Mouse (Mus musculus): ENCODE measurements around the gene Ahnak. TPM values are rescaled to one million over a fixed set of nuclear protein-coding genes. Genes with fewer than 3 reads are reported as not detected.
"Not testable (repeated sequence)": the region's sequence is repeated elsewhere in the genome, so short reads cannot be mapped to it uniquely, and the experiment has no call there.

The Ahnak gene
- polyA plus RNA-seq, 1 experiment: 7.5 TPM

DNA sequence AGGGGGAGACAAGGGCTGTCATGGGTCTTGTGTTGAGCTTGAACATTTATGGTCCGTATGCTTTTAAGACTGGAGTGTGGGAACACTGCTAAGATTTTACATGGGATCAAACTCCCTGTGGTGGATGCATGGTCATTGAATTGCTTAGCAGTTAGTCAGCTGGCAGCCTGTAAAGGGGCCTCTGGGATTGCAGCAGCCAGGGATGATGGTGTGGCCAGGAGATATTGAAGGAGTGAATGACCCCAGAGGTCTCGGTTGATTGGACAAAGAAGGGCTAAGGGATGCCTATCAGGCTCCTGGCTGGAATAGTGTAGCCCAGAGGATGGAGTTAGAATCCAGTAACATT lies 93.9 kb downstream of the Ahnak start:
- no peak for DNase-seq (ENCODE audit: extremely low spot score in 1 of 2, low spot score in 1 of 2)

DNA sequence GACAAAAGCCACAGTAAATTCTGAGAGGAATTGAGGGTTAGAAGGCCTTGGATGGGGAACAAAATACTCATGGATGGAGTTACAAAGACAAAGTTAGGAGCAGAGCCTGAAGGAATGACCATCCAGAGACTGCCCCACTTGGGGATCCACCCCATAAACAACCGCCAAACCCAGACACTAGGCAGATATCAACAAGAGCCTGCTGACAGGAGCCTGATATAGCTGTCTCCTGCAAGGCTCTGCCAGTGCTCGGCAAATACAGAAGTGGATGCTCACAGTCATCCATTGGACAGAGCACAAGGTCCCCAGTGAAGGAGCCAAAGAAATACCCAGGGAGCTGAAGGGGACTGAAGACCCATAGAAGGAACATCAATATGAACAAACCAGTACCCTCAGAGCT lies 94.8 kb downstream of the Ahnak start:
- DNase-seq (ENCODE audit: extremely low spot score in 1 of 2, low spot score in 1 of 2): not testable (repeated sequence)

DNA sequence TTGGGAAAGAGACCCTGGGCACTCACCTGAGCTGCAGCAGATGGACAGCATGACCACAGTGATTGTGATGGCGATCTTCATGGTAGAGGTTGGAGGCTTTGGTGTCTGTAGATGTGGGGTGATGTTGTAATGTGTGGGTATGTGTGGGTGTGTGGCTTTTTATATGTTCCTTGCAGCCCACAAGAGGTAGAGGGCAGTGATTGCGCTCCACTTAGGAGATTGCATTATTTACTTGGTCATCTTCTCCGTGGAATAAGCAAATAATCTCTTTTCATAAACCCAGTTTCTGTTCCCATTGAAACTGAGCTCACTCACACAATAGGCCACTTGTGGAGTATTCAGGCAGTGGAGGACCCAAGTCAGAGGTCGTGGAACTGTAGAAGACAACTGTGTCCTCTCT lies 98.7 kb downstream of the Ahnak start, which contains the start of gene Scgb1a1:
Scgb1a1 (minus strand) TSS at position 138 of the 400 bp plus-strand sequence.
- no peak for DNase-seq (ENCODE audit: extremely low spot score in 1 of 2, low spot score in 1 of 2)

DNA sequence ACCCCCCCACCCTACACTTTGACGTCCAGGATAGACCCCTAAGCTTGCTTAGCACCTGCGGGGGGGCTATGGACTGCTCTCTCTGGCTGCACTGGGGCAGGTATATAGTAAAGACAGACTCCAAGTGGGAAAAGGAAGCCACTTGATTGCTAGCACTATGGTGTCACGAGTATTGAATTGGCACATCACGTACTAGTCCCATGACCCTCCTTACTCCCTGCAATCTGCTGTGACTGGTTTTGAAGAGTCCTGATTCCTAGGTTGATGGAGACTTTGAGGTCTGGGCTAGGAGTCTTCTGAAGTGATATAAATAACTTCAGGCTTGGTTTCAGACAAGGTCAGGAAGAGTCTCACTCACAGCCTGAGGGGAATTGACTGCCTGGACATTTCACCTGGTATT lies 101.1 kb downstream of the Ahnak start:
- DNase-seq (ENCODE audit: extremely low spot score in 1 of 2, low spot score in 1 of 2): no peak

DNA sequence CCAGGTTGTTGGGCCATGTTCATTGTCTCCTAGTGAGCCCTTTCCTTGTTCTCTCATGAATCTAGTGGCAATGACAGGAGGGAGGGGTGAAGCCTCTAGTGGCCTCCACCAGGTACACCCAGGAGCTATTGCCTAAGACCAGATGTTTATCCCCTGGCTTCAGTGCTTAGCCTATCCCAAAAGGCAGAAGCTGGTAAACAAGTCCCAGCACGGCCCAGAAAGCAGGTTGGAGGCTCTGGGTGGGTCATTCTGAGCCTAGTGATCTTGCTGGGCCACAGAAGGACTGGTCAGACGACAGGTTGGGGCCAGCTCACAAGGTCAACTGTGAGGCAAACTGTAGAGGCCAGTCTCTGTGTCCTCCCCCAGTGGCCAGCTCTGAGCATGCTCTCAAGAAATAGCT lies 101.6 kb downstream of the Ahnak start:
- no peak for DNase-seq (ENCODE audit: extremely low spot score in 1 of 2, low spot score in 1 of 2)

DNA sequence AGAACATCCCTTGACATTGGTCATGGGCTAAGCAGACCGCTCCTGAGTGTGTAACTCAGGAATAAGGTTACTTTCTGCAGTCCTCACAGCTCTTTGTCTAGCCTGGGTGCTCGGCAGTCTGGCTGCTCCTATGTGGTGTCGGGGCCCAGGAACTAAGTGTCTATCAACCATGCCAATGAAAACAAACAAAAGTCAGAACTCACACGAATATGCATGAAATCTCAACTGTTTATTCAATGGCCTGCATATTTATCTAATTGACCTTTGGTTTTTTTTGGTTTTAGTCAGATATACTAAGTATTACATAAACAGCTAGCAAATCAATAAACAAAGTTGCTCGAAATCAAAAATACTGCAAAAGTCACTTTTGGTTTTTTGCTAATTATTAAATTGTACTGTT lies 106.0 kb downstream of the Ahnak start:
- no peak for DNase-seq (ENCODE audit: extremely low spot score in 1 of 2, low spot score in 1 of 2)

DNA sequence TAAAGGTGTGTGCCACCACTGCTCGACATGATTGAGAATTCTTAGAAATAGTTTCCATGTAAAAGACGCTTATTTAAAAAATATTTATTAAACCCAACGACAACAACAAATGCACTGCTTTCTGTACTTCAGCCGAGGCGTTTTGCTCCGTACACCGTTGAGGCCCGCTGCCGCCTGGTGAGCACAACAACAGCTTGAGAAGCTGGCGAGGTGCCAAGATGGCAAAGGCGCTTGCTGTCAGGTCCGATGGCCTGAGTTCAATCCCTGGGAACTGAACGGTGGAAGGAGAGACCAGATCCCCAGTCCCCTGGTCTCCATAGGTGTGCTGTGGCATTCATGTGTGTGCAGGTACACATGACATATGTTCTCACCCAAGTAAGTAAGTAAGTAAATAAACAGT lies 108.4 kb downstream of the Ahnak start:
- DNase-seq (ENCODE audit: extremely low spot score in 1 of 2, low spot score in 1 of 2): no peak

DNA sequence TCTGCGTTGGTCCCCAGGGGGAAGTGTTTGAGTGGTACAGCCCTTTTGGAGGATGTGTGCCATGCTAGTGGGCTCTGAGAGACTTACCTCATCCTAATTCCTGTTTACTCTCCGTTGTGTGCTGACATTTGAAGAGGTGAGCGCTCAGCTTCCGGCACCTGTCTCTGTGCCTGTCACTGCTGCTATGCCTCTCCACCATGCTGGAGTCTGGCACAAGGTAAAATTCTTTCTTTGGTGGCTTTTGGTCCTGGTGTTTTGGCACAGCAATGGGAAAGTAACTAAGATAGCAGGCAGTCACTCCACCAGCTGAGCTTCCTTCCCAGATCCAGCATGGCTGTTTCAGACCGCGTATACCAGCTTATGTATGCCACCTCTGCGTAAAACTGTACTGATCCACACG lies 110.7 kb downstream of the Ahnak start:
- DNase-seq (ENCODE audit: extremely low spot score in 1 of 2, low spot score in 1 of 2): no peak

DNA sequence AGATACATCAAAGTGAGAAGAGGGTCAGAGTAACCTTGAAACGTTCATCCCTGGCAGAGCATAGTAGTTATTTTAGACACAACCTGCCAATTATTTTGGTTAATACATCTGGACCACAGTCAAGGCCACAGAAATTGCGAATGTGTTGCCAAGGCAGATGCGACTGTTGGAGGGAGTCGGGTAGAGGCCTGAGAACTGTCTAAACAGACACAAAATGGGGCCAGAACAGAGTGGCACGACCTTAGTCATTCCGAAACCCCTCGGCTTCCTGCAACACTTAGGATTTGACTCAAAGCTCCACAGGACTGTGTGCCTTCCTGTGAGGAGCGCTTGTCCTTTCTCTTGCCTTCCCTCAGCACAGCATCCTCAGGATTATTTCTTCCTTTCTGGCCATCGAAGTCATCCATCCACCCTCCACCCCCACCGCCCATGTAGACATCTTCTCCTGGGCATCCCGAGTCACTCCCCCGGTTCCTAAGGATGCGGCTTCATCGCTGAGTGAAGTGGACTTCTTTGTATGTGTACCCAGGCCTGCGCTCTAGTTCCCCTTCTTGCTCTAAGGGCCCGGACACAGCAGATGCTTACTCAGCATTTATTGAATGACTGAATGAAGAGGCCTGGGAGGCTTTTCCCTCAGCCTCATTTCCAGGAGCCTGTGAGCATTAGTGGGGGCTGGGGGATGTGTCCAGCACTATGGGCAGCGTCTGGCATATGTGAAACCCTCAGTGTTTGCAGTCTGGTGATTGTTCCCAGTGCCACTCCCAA lies 111.4 kb downstream of the Ahnak start:
- DNase-seq (ENCODE audit: extremely low spot score in 1 of 2, low spot score in 1 of 2): no peak

DNA sequence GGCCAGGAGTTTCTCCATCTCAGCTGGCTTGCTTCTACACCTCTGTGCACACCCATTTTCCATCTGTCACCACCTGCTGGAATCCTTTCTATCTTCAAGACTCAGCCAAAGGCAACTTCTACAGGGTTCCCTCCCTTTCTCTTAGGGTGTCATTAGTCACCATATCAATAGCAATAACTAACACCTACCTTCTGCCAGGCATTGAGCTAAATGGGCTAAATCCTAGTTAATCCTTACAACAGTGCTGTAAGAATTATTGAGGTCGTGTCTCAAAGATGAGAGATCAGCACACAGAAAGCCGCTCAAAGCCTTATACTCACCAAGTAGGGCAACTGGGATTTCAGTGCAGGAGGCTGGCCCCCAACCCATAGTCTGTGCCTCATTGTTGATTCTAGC lies 112.0 kb downstream of the Ahnak start:
- no peak for DNase-seq (ENCODE audit: extremely low spot score in 1 of 2, low spot score in 1 of 2)

DNA sequence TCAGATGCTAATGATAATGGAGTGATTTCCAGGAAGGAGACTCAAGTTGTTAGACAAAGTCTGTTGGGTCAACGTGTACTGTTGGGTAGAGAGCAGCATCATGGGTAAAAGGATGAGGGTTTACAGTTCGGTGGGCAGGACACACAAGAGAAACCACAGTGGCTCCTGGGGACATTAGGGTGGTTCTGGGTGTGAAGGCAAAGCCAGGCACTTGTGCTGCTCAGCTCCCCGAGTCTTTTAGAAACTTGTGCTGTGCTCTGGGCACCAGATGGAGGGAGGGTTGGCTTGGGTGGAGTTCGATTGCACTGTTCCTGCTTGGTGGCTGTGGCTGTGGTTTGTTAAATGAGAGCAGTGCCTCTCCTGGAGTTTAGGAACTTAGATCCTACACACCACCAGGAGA lies 114.9 kb downstream of the Ahnak start:
- no peak for DNase-seq (ENCODE audit: extremely low spot score in 1 of 2, low spot score in 1 of 2)

DNA sequence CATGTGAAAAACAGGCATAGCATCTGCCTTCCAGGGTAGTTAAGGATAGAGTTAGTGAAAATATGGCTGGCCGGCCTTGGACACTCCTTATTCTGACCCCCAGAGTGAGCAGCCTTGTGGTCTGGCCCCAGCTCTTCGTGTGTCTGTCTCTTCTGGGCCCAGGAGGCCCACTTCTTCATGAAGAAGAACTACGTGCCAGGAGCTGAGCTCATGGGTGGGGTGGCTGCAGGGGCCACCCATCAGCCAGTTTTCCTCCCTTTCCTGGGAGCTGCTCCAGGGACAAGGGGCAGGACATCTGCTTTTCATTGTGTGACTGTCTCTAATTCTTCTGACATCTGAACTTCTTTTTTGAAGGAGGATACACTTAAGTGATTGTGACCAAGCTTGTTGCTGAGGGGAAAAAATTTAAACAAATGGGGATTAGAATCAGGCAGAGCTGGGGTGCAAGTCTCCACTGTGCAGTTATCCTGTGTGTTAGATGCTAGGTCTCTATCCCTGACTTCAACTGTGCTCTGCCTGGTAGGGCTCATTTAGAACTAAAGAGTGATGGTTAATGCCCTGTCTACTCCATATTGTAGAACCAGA lies 116.1 kb downstream of the Ahnak start:
- DNase-seq (ENCODE audit: extremely low spot score in 1 of 2, low spot score in 1 of 2): no peak

DNA sequence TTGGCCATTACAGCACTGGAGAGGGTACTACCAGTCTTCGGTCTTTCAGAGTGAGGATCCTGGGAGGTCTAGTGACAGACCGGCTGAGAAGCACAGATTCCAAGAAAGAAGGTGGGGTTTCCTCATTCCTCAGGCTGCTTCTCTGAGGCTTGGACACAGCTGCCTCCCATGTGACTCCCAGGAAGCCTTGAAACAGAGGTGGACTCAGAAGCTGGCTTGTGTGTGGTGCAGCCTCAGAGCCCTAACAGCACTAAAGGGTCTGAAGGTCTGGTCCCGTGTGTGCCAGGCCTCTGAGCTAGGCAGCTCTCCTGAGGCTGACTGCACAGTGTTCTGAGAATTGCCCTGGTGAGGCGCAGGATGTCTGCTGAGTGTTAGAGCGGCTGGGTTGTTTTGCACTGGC lies 117.0 kb downstream of the Ahnak start:
- DNase-seq (ENCODE audit: extremely low spot score in 1 of 2, low spot score in 1 of 2): no peak

DNA sequence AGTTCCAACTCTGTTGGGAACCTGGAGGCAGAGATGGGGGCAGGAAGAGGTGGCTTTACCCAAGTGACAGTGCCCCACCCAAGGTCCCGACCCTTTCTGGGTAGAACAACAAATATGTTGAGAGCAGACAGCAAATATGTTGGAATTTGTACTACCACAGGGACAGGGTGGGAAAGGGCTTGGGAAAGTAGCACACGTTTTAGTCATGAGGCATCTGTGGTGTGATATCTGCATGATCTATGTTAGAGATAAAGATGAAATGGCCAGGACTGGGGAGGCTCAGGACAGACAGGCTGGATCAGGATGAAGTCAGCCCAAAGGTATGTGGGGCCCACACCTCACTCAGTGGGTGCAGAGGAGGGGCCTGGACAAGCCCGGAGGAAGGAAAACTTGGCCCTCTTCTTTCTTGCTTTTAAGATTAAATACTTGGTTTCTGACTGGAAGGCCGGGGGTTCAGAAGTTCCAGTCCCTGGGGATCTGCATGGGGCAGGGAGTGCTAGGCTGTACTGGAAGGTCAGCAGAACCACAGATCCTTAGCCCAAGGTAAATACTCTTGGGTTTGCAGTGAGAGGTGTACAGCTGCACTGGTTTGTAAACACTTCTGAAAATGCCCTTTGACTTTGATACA lies 117.8 kb downstream of the Ahnak start:
- DNase-seq (ENCODE audit: extremely low spot score in 1 of 2, low spot score in 1 of 2): no peak

DNA sequence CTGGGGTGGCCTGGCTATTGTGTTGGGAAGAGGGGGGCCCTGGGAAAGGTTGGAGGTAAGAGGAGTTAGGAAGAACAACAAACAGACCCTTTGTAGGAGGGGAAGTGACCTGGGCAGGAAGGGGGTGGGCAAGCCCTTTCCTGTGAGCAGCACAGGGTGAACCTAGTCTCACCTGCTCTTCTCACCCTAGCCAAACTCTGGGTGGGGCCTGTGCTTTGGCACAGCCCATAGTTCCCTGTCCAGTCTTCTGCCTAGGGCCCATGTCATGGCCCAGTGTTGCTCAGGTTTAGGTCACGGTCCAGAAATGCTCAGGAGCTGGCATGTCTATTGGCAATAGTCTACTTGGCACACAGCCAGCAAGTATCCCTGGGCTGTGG lies 118.3 kb downstream of the Ahnak start:
- no peak for DNase-seq (ENCODE audit: extremely low spot score in 1 of 2, low spot score in 1 of 2)

DNA sequence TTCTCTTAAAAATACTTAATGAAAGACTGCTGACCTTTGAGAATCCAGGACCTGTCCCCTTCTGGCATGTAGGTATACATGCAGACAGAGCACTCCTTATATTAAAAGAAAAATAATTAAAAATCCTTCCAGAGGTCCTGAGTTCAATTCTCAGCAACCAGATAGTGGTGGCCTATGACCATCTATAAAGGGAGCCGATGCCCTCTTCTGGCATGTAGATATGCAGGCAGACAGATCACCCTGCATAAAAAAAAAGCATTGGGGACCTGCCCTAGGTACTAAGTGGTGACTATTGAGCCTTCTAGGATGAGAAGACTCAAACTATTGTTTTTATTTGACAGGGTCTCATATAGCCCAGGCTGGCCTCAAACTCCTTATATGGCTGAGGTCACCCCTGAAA lies 119.5 kb downstream of the Ahnak start:
- no peak for DNase-seq (ENCODE audit: extremely low spot score in 1 of 2, low spot score in 1 of 2)

DNA sequence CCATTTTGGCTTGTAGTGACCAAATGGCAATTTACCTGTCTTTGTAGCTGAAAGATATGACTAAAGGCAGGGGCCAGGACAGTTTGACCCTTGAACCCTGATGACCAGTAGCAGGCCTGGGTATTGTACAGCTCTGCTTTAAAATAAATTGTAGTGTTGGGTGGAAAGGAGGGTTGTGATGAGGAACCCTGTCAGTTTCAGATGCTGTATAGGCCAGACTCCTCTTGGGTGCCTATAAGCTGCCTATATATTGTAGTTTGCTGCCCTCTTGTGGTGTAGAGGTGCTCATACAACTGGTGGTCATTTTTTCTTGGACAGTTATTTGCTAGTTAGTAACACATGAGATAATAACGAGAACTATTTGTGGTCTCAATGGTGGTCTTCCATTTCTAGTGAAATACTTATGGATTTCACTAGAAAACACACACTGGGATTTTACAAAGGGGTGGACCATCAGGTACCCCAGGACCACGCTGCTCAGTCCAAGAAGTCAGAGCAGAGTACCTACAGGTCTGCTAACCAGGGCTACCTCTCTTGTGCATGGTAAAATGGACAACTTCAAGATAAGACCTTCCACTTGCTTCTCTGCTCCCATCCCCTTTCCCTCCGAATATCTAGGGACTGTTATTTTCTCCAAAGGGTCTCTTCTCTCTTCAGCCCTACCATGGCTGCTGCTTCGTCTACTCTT lies 121.2 kb downstream of the Ahnak start:
- DNase-seq (ENCODE audit: extremely low spot score in 1 of 2, low spot score in 1 of 2): peak; percentile 38 to 83

DNA sequence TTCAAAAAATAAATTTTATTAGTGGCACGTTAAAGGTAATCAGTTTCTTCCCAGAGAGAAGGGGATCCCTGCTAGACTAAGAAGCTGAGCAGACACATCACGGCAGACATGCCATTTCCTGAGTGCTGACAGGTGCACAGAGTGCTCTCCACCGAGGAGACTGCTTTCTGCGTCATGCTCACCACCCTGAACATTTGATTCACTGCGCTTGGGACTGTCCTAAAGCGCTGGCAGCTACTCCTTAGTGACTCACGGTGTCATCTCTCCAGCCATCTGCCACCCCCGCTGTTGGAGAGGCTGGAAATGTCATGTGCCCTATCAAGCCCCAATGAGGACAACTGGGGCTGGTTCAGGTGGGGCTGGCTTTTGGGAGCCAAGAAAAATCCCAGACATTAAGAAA lies 123.0 kb downstream of the Ahnak start:
- peak in 1 of 2 experiments; percentile 34 for DNase-seq (ENCODE audit: extremely low spot score in 1 of 2, low spot score in 1 of 2)

DNA sequence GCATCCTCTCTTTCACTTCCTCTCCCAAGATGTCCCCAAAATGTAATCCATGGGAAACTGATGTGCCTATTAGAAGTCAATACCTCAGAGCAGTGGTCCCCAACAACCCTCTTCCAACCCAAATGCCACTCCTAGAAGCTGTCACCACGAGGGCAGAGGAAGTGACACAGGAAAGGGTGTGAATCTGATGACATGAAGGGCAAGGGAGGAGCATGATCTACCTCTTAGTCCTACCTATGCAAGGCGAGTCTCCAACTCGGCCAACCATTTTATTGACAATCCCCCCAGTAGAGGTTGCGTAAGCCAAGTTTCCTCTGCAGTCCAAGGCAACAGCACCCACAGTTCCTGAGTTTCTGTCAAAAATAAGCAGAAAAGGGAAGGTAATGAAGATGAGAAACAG lies 127.2 kb downstream of the Ahnak start:
- DNase-seq (ENCODE audit: extremely low spot score in 1 of 2, low spot score in 1 of 2): no peak

DNA sequence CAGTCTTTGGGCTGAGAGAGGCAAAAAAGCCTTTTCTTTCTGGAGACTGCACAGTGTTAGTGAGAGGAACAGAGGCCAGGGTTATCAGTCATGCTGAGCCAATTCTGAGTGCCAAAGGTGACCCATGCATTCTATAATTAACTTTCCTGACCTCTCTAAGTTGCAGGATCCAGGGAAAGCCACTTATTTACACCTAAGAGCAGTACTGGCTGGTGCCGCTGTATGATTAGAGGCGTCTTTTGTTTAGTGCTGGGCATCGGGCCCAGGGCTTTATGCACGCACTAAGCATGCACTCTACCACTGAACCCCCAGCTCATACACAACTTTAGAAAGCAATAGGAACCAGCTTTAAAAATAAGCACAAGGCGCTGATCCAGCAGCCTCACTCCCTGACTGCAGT lies 128.2 kb downstream of the Ahnak start:
- no peak for DNase-seq (ENCODE audit: extremely low spot score in 1 of 2, low spot score in 1 of 2)

DNA sequence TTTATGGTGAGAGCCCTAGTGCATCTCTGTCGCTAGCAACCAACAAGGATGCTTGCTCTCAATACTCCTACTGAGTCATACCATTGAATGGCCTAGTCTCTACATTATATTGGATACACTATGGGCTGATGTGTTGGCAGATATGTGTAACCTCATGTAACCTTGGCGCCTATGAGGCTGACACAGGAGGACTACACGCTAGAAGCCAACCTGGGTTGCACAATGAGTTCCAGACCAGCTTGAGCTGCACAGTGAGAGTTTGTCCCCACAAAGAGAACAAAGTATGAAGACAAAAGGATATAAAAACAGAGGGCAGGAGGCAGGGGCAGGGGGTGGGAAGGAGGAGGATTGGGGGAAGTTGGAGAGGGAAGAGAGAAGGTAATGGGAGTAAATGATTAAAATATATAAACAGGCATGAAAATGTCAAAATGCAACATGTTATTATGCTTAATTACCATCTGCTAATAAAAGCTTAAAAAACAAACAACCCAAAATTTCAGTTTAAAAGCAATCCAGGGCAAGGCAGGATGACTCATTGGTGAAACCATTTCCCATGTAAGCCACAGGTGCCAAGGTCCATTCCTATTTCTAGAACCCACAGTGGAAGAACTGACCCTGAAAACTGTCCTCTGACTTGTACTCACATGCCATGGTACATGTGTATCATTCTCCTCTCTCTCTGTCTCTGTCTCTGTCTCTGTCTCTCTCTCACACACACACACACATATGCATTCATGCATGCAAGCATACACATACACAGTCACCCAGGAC lies 130.8 kb downstream of the Ahnak start:
- no peak for DNase-seq (ENCODE audit: extremely low spot score in 1 of 2, low spot score in 1 of 2)
